Comparison of ENCODE assay signal across 8 mouse cellular contexts in genomic region chr4:150138084-150138543, GRCm38 (mm10). TPM values are rescaled to one million over a fixed set of nuclear protein-coding genes. Genes with fewer than 3 reads are reported as not detected.
DNase-seq lines count a peak whose midpoint lies in the region; ATAC-seq lines count a peak whose summit lies in the region.

No protein-coding gene starts in this region.

- intact Hi-C loops in left cerebral cortex, postnatal 4 days (cut with DNase I), result no loop called here

- no peaks in the 10 kb centered on the region for H3K9me3 ChIP-seq in intestine, embryonic 15.5 days

- H3K27ac ChIP-seq in intestine, embryonic 15.5 days, result no peak overlapping the region

- peak overlapping the region; percentile 56 for H3K4me2 ChIP-seq in intestine, embryonic 15.5 days (replicated peaks)

- H3K4me3 ChIP-seq in intestine, embryonic 15.5 days (replicated peaks), result peak overlapping the region; percentile 19

- peak; percentile 86 for ATAC-seq in intestine, embryonic 15.5 days

- WGBS in intestine, embryonic 15.5 days, result 20% methylated on average over 9 of the region's 9 CpGs

- no peak overlapping the region for H3K9ac ChIP-seq in intestine, embryonic 15.5 days

- H3K36me3 ChIP-seq in intestine, embryonic 15.5 days, result no peaks in the 10 kb centered on the region

- DNase-seq in spleen, postnatal 36 days (ENCODE audit: low spot score in 2 of 2), result peak; percentile 39 to 42
- no peak for DNase-seq in spleen, adult 12 weeks (ENCODE audit: low spot score)
- DNase-seq in cerebellum, postnatal 14 days, result peak; percentile 59 to 66
- peak; percentile 18 to 37 for DNase-seq in frontal cortex, postnatal 25 days (ENCODE audit: low spot score in 2 of 2)
- DNase-seq in left cerebral cortex, postnatal 4 days, result peak; percentile 58
- DNase-seq in mesoderm, embryonic 11.5 days (ENCODE audit: low read depth, low spot score), result peak; percentile 81
- DNase-seq in right cerebral cortex, postnatal 36 days (ENCODE audit: low spot score in 2 of 2), result peak; percentile 44 to 63

- peaks cover 15% of the 10 kb centered on the region for H3K4me1 ChIP-seq in intestine, embryonic 15.5 days (replicated peaks)

- no peaks in the 10 kb centered on the region; the same call in 1 of the 2 replicates for H3K27me3 ChIP-seq in intestine, embryonic 15.5 days (replicated peaks)

RNA-seq across cellular contexts. Expression of gene Slc2a7, which starts 10.7 kb away (rescaled TPM):
- 0.30 and 0.63 TPM in 2 replicates for polyA plus RNA-seq in intestine, embryonic 15.5 days (2015; fragmentation: Nextera tagmentation; extraction: Ambion mirVana)
- total RNA-seq in left cerebral cortex, postnatal 4 days (2021), result not detected

RNA-seq across cellular contexts. Expression of gene Slc2a5, which starts 19.0 kb away (rescaled TPM):
- polyA plus RNA-seq in intestine, embryonic 15.5 days (2015; fragmentation: Nextera tagmentation; extraction: Ambion mirVana), result 2.2 TPM in 2 replicates
- 1 to 10 TPM; 1.4 to 1.5 TPM for total RNA-seq in left cerebral cortex, postnatal 4 days (2021)

RNA-seq across cellular contexts. Expression of gene Gpr157, which starts 50.9 kb away (rescaled TPM):
- 1.3 and 1.5 TPM in 2 replicates for polyA plus RNA-seq in intestine, embryonic 15.5 days (2015; fragmentation: Nextera tagmentation; extraction: Ambion mirVana)
- 1 to 10 TPM; 1.2 to 1.5 TPM for total RNA-seq in left cerebral cortex, postnatal 4 days (2021)
